Mouse (Mus musculus): ENCODE results near the gene Znrf2. TPM values are rescaled to one million over a fixed set of nuclear protein-coding genes. Genes with fewer than 3 reads are reported as not detected.

The Znrf2 gene
- total and polyA plus RNA-seq, 3 experiments = 16.0 to 26.9 (median 18.3) TPM

- TF ChIP-seq SIN3A (IDR thresholded peaks at IDR 0.05; ENCODE audit: low read length) = no peak
- no peak for TF ChIP-seq MYC (IDR thresholded peaks at IDR 0.05; ENCODE audit: low read depth, low read length)
- no peak for TF ChIP-seq POLR2AphosphoS2 (IDR thresholded peaks at IDR 0.05; ENCODE audit: low read depth, low read length)
These were observed 124.4 kb downstream of the Znrf2 start (continued) for GRCm38 (mm10) chr6:54941149-54941548.

Other genes with a start within 250 kb of the Znrf2 start
- gene Plekha8, start 221.8 kb upstream of the Znrf2 start, total RNA-seq (2012; rRNA removed) = 10.2 and 10.8 TPM in 2 replicates
- 9.8 and 11.1 TPM in 2 replicates for gene Plekha8, start 221.8 kb upstream of the Znrf2 start, total RNA-seq (2014; rRNA removed)
- 5.8 and 6.8 TPM in 2 replicates for gene Plekha8, start 221.8 kb upstream of the Znrf2 start, polyA plus RNA-seq (2012; ENCODE audit: insufficient read length, low read depth)
- gene Fkbp14, start 219.6 kb upstream of the Znrf2 start, total RNA-seq (2012; rRNA removed) = 0.68 and 0.84 TPM in 2 replicates
- 0.95 and 1.1 TPM in 2 replicates for gene Fkbp14, start 219.6 kb upstream of the Znrf2 start, total RNA-seq (2014; rRNA removed)
- gene Fkbp14, start 219.6 kb upstream of the Znrf2 start, polyA plus RNA-seq (2012; ENCODE audit: insufficient read length, low read depth) = 0.50 and 1.3 TPM in 2 replicates
- 0.08 and 0.25 TPM in 2 replicates for gene Mturn, start 135.3 kb upstream of the Znrf2 start, total RNA-seq (2012; rRNA removed)
- 0.20 and 0.23 TPM in 2 replicates for gene Mturn, start 135.3 kb upstream of the Znrf2 start, total RNA-seq (2014; rRNA removed)
- gene Mturn, start 135.3 kb upstream of the Znrf2 start, polyA plus RNA-seq (2012; ENCODE audit: insufficient read length, low read depth) = 0.06 and 0.22 TPM in 2 replicates
- gene Nod1, start 155.7 kb downstream of the Znrf2 start, total RNA-seq (2012; rRNA removed) = 0.08 and 0.30 TPM in 2 replicates
- gene Nod1, start 155.7 kb downstream of the Znrf2 start, total RNA-seq (2014; rRNA removed) = 0.41 and 0.46 TPM in 2 replicates
- 0.29 and 0.40 TPM in 2 replicates for gene Nod1, start 155.7 kb downstream of the Znrf2 start, polyA plus RNA-seq (2012; ENCODE audit: insufficient read length, low read depth)
- gene Ggct, start 176.0 kb downstream of the Znrf2 start, total RNA-seq (2012; rRNA removed) = 9.8 and 12.3 TPM in 2 replicates
- gene Ggct, start 176.0 kb downstream of the Znrf2 start, total RNA-seq (2014; rRNA removed) = 12.0 and 12.7 TPM in 2 replicates
- 24.5 and 31.8 TPM in 2 replicates for gene Ggct, start 176.0 kb downstream of the Znrf2 start, polyA plus RNA-seq (2012; ENCODE audit: insufficient read length, low read depth)
- gene Gars, start 221.1 kb downstream of the Znrf2 start, total RNA-seq (2012; rRNA removed) = 238 and 329 TPM in 2 replicates
- 432 and 457 TPM in 2 replicates for gene Gars, start 221.1 kb downstream of the Znrf2 start, total RNA-seq (2014; rRNA removed)
- 341 and 354 TPM in 2 replicates for gene Gars, start 221.1 kb downstream of the Znrf2 start, polyA plus RNA-seq (2012; ENCODE audit: insufficient read length, low read depth)

Measured in CH12.LX (cell line).